Mouse (Mus musculus): ENCODE measurements at regions not wholly inside any gene's neighbourhood (a gene's known extent, or its start where the extent isn't known, plus 50 kb on each side); places are given as distances from the start of the nearest gene placed in this dataset.

- no peak overlapping the region for H3K4me3 ChIP-seq (ENCODE audit: low read depth, low read length)
- no peak for DNase-seq
- 82% methylated on average over 4 of the region's 4 CpGs for WGBS (ENCODE audit: insufficient replicate concordance)
These were observed 105.0 kb downstream of the Inhbb start for GRCm38 (mm10) chr1:119317006-119317405.

GRCm38 (mm10) chr1:119308719-119309365 is 113.2 kb downstream of the Inhbb start:
- 67% methylated on average over 9 of the region's 9 CpGs for WGBS (ENCODE audit: insufficient replicate concordance)
- Histone ChIP-seq H3K9me3 (ENCODE audit: low read length) (no peaks in the 10 kb centered on the region), H3K4me1 (ENCODE audit: insufficient read depth) (peaks cover 9% of the 10 kb centered on the region; the same call in 1 of the 2 replicates), H3K9ac (replicated peaks) (no peak overlapping the region), H3K4me2 (ENCODE audit: low read depth, low read length) (no peak overlapping the region), H3K27me3 (ENCODE audit: insufficient read depth, low read length) (no peaks in the 10 kb centered on the region), H3K27ac (ENCODE audit: low read depth) (no peak overlapping the region), H3K4me3 (ENCODE audit: low read depth, low read length) (no peak overlapping the region), H3K36me3 (replicated peaks; ENCODE audit: insufficient read depth, low read length) (no peaks in the 10 kb centered on the region)
- ATAC-seq (no peak), DNase-seq (no peak)
- no peak for TF ChIP-seq EP300 (IDR thresholded peaks at IDR 0.05; ENCODE audit: low read depth)
- TF ChIP-seq CTCF (IDR thresholded peaks at IDR 0.05; ENCODE audit: low read depth): no peak

More at GRCm38 (mm10) chr1:119317006-119317405, 105.0 kb downstream of the Inhbb start:
- ATAC-seq: no peak
- TF ChIP-seq CTCF (IDR thresholded peaks at IDR 0.05; ENCODE audit: low read depth) (no peak), EP300 (IDR thresholded peaks at IDR 0.05; ENCODE audit: low read depth) (no peak)
- H3K9me3 ChIP-seq (ENCODE audit: low read length): no peaks in the 10 kb centered on the region
- no peaks in the 10 kb centered on the region for H3K27me3 ChIP-seq (ENCODE audit: insufficient read depth, low read length)
- H3K4me2 ChIP-seq (ENCODE audit: low read depth, low read length): no peak overlapping the region
- H3K9ac ChIP-seq (replicated peaks): no peak overlapping the region
- H3K36me3 ChIP-seq (replicated peaks; ENCODE audit: insufficient read depth, low read length): no peaks in the 10 kb centered on the region
- H3K4me1 ChIP-seq (ENCODE audit: insufficient read depth): no peaks in the 10 kb centered on the region
- no peak overlapping the region for H3K27ac ChIP-seq (ENCODE audit: low read depth)

- ATAC-seq: no peak; the same call in 1 of the 2 replicates
These were observed 116.6 kb downstream of the Inhbb start for GRCm38 (mm10) chr1:119305315-119305976.

GRCm38 (mm10) chr1:119304470-119304980 is 117.5 kb downstream of the Inhbb start:
- Histone ChIP-seq H3K27me3 (ENCODE audit: insufficient read depth, low read length) (no peaks in the 10 kb centered on the region), H3K27ac (ENCODE audit: low read depth) (no peak overlapping the region), H3K4me3 (ENCODE audit: low read depth, low read length) (no peak overlapping the region), H3K4me1 (ENCODE audit: insufficient read depth) (peaks cover 9% of the 10 kb centered on the region; the same call in 1 of the 2 replicates), H3K9ac (replicated peaks) (no peak overlapping the region), H3K9me3 (ENCODE audit: low read length) (no peaks in the 10 kb centered on the region), H3K4me2 (ENCODE audit: low read depth, low read length) (no peak overlapping the region), H3K36me3 (replicated peaks; ENCODE audit: insufficient read depth, low read length) (no peaks in the 10 kb centered on the region)
- 55% methylated on average over 9 of the region's 9 CpGs for WGBS (ENCODE audit: insufficient replicate concordance)
- no peak for TF ChIP-seq CTCF (IDR thresholded peaks at IDR 0.05; ENCODE audit: low read depth)
- no peak for TF ChIP-seq EP300 (IDR thresholded peaks at IDR 0.05; ENCODE audit: low read depth)
- DNase-seq: no peak
- ATAC-seq: no peak

More at GRCm38 (mm10) chr1:119305315-119305976, 116.6 kb downstream of the Inhbb start:
- Histone ChIP-seq H3K4me1 (ENCODE audit: insufficient read depth) (peaks cover 9% of the 10 kb centered on the region; the same call in 1 of the 2 replicates), H3K9ac (replicated peaks) (no peak overlapping the region), H3K4me2 (ENCODE audit: low read depth, low read length) (no peak overlapping the region), H3K27ac (ENCODE audit: low read depth) (0 out of 2 replicates have a peak overlapping the region, but pooled peaks have one; percentile 39), H3K9me3 (ENCODE audit: low read length) (no peaks in the 10 kb centered on the region), H3K27me3 (ENCODE audit: insufficient read depth, low read length) (no peaks in the 10 kb centered on the region), H3K4me3 (ENCODE audit: low read depth, low read length) (no peak overlapping the region), H3K36me3 (replicated peaks; ENCODE audit: insufficient read depth, low read length) (no peaks in the 10 kb centered on the region)
- no peak for TF ChIP-seq EP300 (IDR thresholded peaks at IDR 0.05; ENCODE audit: low read depth)
- no peak for TF ChIP-seq CTCF (IDR thresholded peaks at IDR 0.05; ENCODE audit: low read depth)
- DNase-seq: no peak
- 42% methylated on average over 13 of the region's 13 CpGs for WGBS (ENCODE audit: insufficient replicate concordance)

DNA sequence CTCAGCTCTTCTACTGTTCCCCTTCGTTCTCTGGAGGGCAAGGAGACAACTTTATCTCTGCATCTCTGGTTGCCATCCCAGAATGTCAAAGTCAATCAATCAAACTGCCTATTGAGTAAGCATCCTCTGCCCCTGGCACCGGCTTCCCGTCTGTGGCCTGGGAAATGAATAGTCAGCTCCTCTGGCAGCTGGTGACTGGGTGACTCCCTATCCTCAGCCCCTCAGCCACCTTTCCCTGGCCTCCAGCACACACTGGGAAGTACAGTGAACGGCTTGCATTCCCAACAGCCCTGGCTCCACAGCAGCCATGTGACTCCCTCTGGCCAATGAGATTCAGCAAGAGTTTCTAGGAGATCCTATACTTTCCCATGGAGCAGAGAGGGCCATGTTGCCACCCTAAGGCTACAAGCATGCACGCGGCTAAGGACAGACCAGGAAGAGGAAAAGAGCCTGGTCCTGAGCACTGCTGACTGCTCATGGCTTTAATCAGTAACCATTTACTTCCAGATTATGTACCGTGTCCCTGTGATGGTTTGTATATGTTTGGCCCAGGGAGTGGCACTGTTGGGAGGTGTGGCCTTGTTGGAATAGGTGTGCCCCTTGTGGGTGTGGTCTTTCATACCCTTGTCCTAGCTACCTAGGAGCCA is 119.6 kb downstream of the Inhbb start:
- Histone ChIP-seq H3K27me3 (ENCODE audit: insufficient read depth, low read length) (no peaks in the 10 kb centered on the region), H3K27ac (ENCODE audit: low read depth) (no peak overlapping the region), H3K36me3 (replicated peaks; ENCODE audit: insufficient read depth, low read length) (no peaks in the 10 kb centered on the region), H3K4me1 (ENCODE audit: insufficient read depth) (peaks cover 9% of the 10 kb centered on the region; the same call in 1 of the 2 replicates), H3K9ac (replicated peaks) (no peak overlapping the region), H3K4me3 (ENCODE audit: low read depth, low read length) (no peak overlapping the region), H3K4me2 (ENCODE audit: low read depth, low read length) (no peak overlapping the region), H3K9me3 (ENCODE audit: low read length) (no peaks in the 10 kb centered on the region)
- ATAC-seq: peak; percentile 47
- WGBS (ENCODE audit: insufficient replicate concordance): 48% methylated on average over 7 of the region's 7 CpGs
- DNase-seq: no peak
- TF ChIP-seq EP300 (IDR thresholded peaks at IDR 0.05; ENCODE audit: low read depth): no peak
- TF ChIP-seq CTCF (IDR thresholded peaks at IDR 0.05; ENCODE audit: low read depth): no peak

GRCm38 (mm10) chr1:119301931-119302330 is 120.1 kb downstream of the Inhbb start:
- Histone ChIP-seq H3K36me3 (replicated peaks; ENCODE audit: insufficient read depth, low read length) (no peaks in the 10 kb centered on the region), H3K4me3 (ENCODE audit: low read depth, low read length) (no peak overlapping the region), H3K27ac (ENCODE audit: low read depth) (no peak overlapping the region), H3K9me3 (ENCODE audit: low read length) (no peaks in the 10 kb centered on the region), H3K27me3 (ENCODE audit: insufficient read depth, low read length) (no peaks in the 10 kb centered on the region), H3K4me2 (ENCODE audit: low read depth, low read length) (no peak overlapping the region), H3K9ac (replicated peaks) (no peak overlapping the region), H3K4me1 (ENCODE audit: insufficient read depth) (peaks cover 9% of the 10 kb centered on the region; the same call in 1 of the 2 replicates)
- ATAC-seq (no peak), DNase-seq (no peak)
- TF ChIP-seq EP300 (IDR thresholded peaks at IDR 0.05; ENCODE audit: low read depth): no peak
- no peak for TF ChIP-seq CTCF (IDR thresholded peaks at IDR 0.05; ENCODE audit: low read depth)
- 77% methylated on average over 7 of the region's 7 CpGs for WGBS (ENCODE audit: insufficient replicate concordance)

Data from liver, postnatal 0 days (tissue).